Mouse (Mus musculus): Measurements from ENCODE around the gene Sh3bp1. TPM values are rescaled to one million over a fixed set of nuclear protein-coding genes. Genes with fewer than 3 reads are reported as not detected.

The Sh3bp1 gene
- 10 to 100 TPM; 49.5 to 72.6 (median 52.6) TPM for polyA plus RNA-seq (2017; shearing (Covaris generic))

- ATAC-seq, result peak; percentile 53
These were observed at the start of gene Sh3bp1 for GRCm38 (mm10) chr15:78899740-78900584. Sh3bp1 (plus strand) TSS chr15:78899768.

GRCm38 (mm10) chr15:78850059-78850824 lies 49.3 kb upstream of the Sh3bp1 start:
- ATAC-seq, result no peak

- no peak for ATAC-seq
These were observed 48.6 kb upstream of the Sh3bp1 start for GRCm38 (mm10) chr15:78850944-78851343.

- peak; percentile 86 for ATAC-seq
These were observed 47.9 kb upstream of the Sh3bp1 start for GRCm38 (mm10) chr15:78851505-78852153.

- no peak for ATAC-seq
These were observed 44.1 kb upstream of the Sh3bp1 start, which contains the start of gene Lgals2 for GRCm38 (mm10) chr15:78855303-78855965. Lgals2 (minus strand) TSS chr15:78855529.

- ATAC-seq, result no peak
These were observed 42.6 kb upstream of the Sh3bp1 start for GRCm38 (mm10) chr15:78857009-78857408.

- no peak for ATAC-seq
These were observed 40.3 kb upstream of the Sh3bp1 start for GRCm38 (mm10) chr15:78859311-78859710.

- ATAC-seq, result peak; percentile 28
These were observed 39.9 kb upstream of the Sh3bp1 start for GRCm38 (mm10) chr15:78859714-78860113.

GRCm38 (mm10) chr15:78862280-78862679 lies 37.3 kb upstream of the Sh3bp1 start:
- ATAC-seq, result no peak

GRCm38 (mm10) chr15:78863154-78863553 lies 36.4 kb upstream of the Sh3bp1 start:
- ATAC-seq, result no peak

GRCm38 (mm10) chr15:78863852-78864253 lies 35.7 kb upstream of the Sh3bp1 start:
- ATAC-seq, result no peak

- ATAC-seq, result no peak
These were observed 31.2 kb upstream of the Sh3bp1 start for GRCm38 (mm10) chr15:78868398-78868797.

- no peak for ATAC-seq
These were observed 30.7 kb upstream of the Sh3bp1 start for GRCm38 (mm10) chr15:78868826-78869233.

GRCm38 (mm10) chr15:78869775-78870174 lies 29.8 kb upstream of the Sh3bp1 start:
- ATAC-seq, result no peak

- no peak for ATAC-seq
These were observed 27.5 kb upstream of the Sh3bp1 start for GRCm38 (mm10) chr15:78872021-78872608.

GRCm38 (mm10) chr15:78873803-78874435 lies 25.6 kb upstream of the Sh3bp1 start:
- no peak for ATAC-seq

- ATAC-seq, result no peak
These were observed 24.6 kb upstream of the Sh3bp1 start for GRCm38 (mm10) chr15:78874989-78875388.

- ATAC-seq, result no peak
These were observed 24.0 kb upstream of the Sh3bp1 start for GRCm38 (mm10) chr15:78875537-78875936.

GRCm38 (mm10) chr15:78876258-78876696 lies 23.3 kb upstream of the Sh3bp1 start:
- ATAC-seq, result peak; percentile 25

- ATAC-seq, result peak; percentile 85
These were observed 22.4 kb upstream of the Sh3bp1 start, which contains the start of gene Gga1 for GRCm38 (mm10) chr15:78876991-78877809. Gga1 (plus strand) TSS chr15:78877190.

All from inflammation-experienced regulatory T-cells, adult 6 months (primary cell).